In the genomic region with DNA sequence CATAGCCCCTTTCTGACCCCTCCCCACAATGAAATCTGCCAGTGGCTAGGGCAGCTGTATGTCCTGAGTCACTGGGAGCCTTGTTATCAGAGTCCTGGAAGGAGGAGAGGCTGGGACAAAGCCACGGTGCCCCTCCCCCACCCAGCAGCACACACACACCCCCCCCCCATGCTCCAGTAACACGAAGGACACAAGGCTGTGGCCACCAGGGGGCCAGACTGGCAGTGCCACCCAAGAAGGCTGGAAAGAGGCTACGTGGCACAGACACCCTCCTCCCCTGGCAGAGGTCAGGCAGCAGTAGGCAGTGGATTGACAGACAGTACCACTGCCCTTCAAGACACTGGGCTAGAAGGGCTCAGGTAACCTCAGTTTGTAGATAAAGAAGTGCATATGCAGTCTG, we compare ENCODE assay signal across 8 mouse cellular contexts. TPM values are rescaled to one million over a fixed set of nuclear protein-coding genes. Genes with fewer than 3 reads are reported as not detected.
DNase-seq lines count a peak whose midpoint lies in the region; ATAC-seq lines count a peak whose summit lies in the region.

No protein-coding gene starts in this region.

- H3K4me2 ChIP-seq in hindbrain, embryonic 11.5 days (replicated peaks; ENCODE audit: low read depth, low read length): no peak overlapping the region
- no peak overlapping the region for H3K4me2 ChIP-seq in hindbrain, embryonic 14.5 days (replicated peaks)
- H3K4me2 ChIP-seq in embryonic facial prominence, embryonic 14.5 days (ENCODE audit: low read depth, low read length): no peak overlapping the region

- DNase-seq in hindbrain, embryonic 11.5 days (ENCODE audit: low spot score): peak; percentile 50
- no peak for DNase-seq in hindbrain, embryonic 14.5 days (ENCODE audit: low spot score)
- peak; percentile 39 for DNase-seq in thymus, postnatal 14 days
- no peak for DNase-seq in thymus, postnatal 25 days
- DNase-seq in embryonic facial prominence, embryonic 14.5 days (ENCODE audit: low spot score): no peak
- DNase-seq in lung, postnatal 14 days: peak; percentile 62
- DNase-seq in spleen, postnatal 4 days (ENCODE audit: low spot score in 2 of 2): no peak
- no peak for DNase-seq in frontal cortex, postnatal 36 days (ENCODE audit: low spot score in 2 of 2)

- H3K9ac ChIP-seq in hindbrain, embryonic 11.5 days (ENCODE audit: low read depth, low read length): no peak overlapping the region
- no peak overlapping the region for H3K9ac ChIP-seq in hindbrain, embryonic 14.5 days
- no peak overlapping the region for H3K9ac ChIP-seq in embryonic facial prominence, embryonic 14.5 days (ENCODE audit: low read depth, low read length)

- no peaks in the 10 kb centered on the region for H3K27me3 ChIP-seq in hindbrain, embryonic 11.5 days (ENCODE audit: control insufficient read depth, insufficient read depth, low read length)
- H3K27me3 ChIP-seq in hindbrain, embryonic 14.5 days (ENCODE audit: control insufficient read depth, insufficient read depth, low read length): peaks cover 4% of the 10 kb centered on the region; the same call in 1 of the 2 replicates
- H3K27me3 ChIP-seq in embryonic facial prominence, embryonic 14.5 days (replicated peaks; ENCODE audit: control insufficient read depth, insufficient read depth, low read length): no peaks in the 10 kb centered on the region

- H3K4me1 ChIP-seq in hindbrain, embryonic 11.5 days (replicated peaks; ENCODE audit: control insufficient read depth, insufficient read depth, low read length): peaks cover 3% of the 10 kb centered on the region; the same call in 1 of the 2 replicates
- H3K4me1 ChIP-seq in hindbrain, embryonic 14.5 days (replicated peaks; ENCODE audit: control insufficient read depth, insufficient read depth, low read length): peaks cover 9% of the 10 kb centered on the region; the same call in 1 of the 2 replicates
- no peaks in the 10 kb centered on the region for H3K4me1 ChIP-seq in embryonic facial prominence, embryonic 14.5 days (ENCODE audit: control insufficient read depth, insufficient read depth, low read length)

- no peak for ATAC-seq in hindbrain, embryonic 11.5 days (ENCODE audit: low FRiP score)
- no peak for ATAC-seq in hindbrain, embryonic 14.5 days (ENCODE audit: low FRiP score)
- ATAC-seq in embryonic facial prominence, embryonic 14.5 days (ENCODE audit: low read depth): 0 out of 2 replicates have a peak, but pooled peaks have one; percentile 7

- 17% methylated on average over 3 of the region's 3 CpGs for WGBS in hindbrain, embryonic 11.5 days
- 5% methylated on average over 3 of the region's 3 CpGs for WGBS in hindbrain, embryonic 14.5 days
- WGBS in embryonic facial prominence, embryonic 14.5 days: 30% methylated on average over 3 of the region's 3 CpGs

- no peak overlapping the region for H3K27ac ChIP-seq in hindbrain, embryonic 11.5 days (ENCODE audit: low read depth, low read length)
- H3K27ac ChIP-seq in hindbrain, embryonic 14.5 days: no peak overlapping the region
- H3K27ac ChIP-seq in embryonic facial prominence, embryonic 14.5 days (replicated peaks; ENCODE audit: low read depth, low read length): no peak overlapping the region

- H3K4me3 ChIP-seq in hindbrain, embryonic 11.5 days (ENCODE audit: low read depth, low read length): no peak overlapping the region
- no peak overlapping the region for H3K4me3 ChIP-seq in hindbrain, embryonic 14.5 days (replicated peaks; ENCODE audit: low read length)
- H3K4me3 ChIP-seq in embryonic facial prominence, embryonic 14.5 days (ENCODE audit: low read depth, low read length): no peak overlapping the region

- H3K36me3 ChIP-seq in hindbrain, embryonic 11.5 days (ENCODE audit: control insufficient read depth, insufficient read depth, low read length): no peaks in the 10 kb centered on the region
- H3K36me3 ChIP-seq in hindbrain, embryonic 14.5 days (replicated peaks; ENCODE audit: control insufficient read depth, insufficient read depth): no peaks in the 10 kb centered on the region
- H3K36me3 ChIP-seq in embryonic facial prominence, embryonic 14.5 days (ENCODE audit: control insufficient read depth, insufficient read depth, low read length): peaks cover 23% of the 10 kb centered on the region

- no peaks in the 10 kb centered on the region for H3K9me3 ChIP-seq in hindbrain, embryonic 11.5 days (ENCODE audit: control insufficient read depth, low read length)
- no peaks in the 10 kb centered on the region for H3K9me3 ChIP-seq in hindbrain, embryonic 14.5 days (ENCODE audit: control insufficient read depth, low read length)
- H3K9me3 ChIP-seq in embryonic facial prominence, embryonic 14.5 days (ENCODE audit: control insufficient read depth, low read length): no peaks in the 10 kb centered on the region

RNA-seq across cellular contexts. Expression of a gene that starts 29.2 kb away (rescaled TPM):
- polyA plus RNA-seq in hindbrain, embryonic 11.5 days (2014; fragmentation: Nextera tagmentation; extraction: Ambion mirVana): 2.6 and 2.7 TPM in 2 replicates
- 5.5 and 6.8 TPM in 2 replicates for polyA plus RNA-seq in hindbrain, embryonic 14.5 days (2014; fragmentation: Nextera tagmentation; extraction: Ambion mirVana)
- polyA plus RNA-seq in embryonic facial prominence, embryonic 14.5 days (2014; fragmentation: Nextera tagmentation; extraction: Ambion mirVana): 34.8 and 35.1 TPM in 2 replicates

RNA-seq across cellular contexts. Expression of a gene that starts 29.5 kb away (rescaled TPM):
- polyA plus RNA-seq in hindbrain, embryonic 11.5 days (2014; fragmentation: Nextera tagmentation; extraction: Ambion mirVana): 0.36 and 0.37 TPM in 2 replicates
- polyA plus RNA-seq in hindbrain, embryonic 14.5 days (2014; fragmentation: Nextera tagmentation; extraction: Ambion mirVana): not detected in 2 replicates
- 1.7 and 2.7 TPM in 2 replicates for polyA plus RNA-seq in embryonic facial prominence, embryonic 14.5 days (2014; fragmentation: Nextera tagmentation; extraction: Ambion mirVana)

RNA-seq across cellular contexts. Expression of a gene that starts 34.2 kb away (rescaled TPM):
- polyA plus RNA-seq in hindbrain, embryonic 11.5 days (2014; fragmentation: Nextera tagmentation; extraction: Ambion mirVana): 3.3 and 3.8 TPM in 2 replicates
- polyA plus RNA-seq in hindbrain, embryonic 14.5 days (2014; fragmentation: Nextera tagmentation; extraction: Ambion mirVana): 2.1 and 2.4 TPM in 2 replicates
- polyA plus RNA-seq in embryonic facial prominence, embryonic 14.5 days (2014; fragmentation: Nextera tagmentation; extraction: Ambion mirVana): 7.8 and 8.2 TPM in 2 replicates

RNA-seq across cellular contexts. Expression of a gene that starts 43.3 kb away (rescaled TPM):
- 66.0 and 70.2 TPM in 2 replicates for polyA plus RNA-seq in hindbrain, embryonic 11.5 days (2014; fragmentation: Nextera tagmentation; extraction: Ambion mirVana)
- polyA plus RNA-seq in hindbrain, embryonic 14.5 days (2014; fragmentation: Nextera tagmentation; extraction: Ambion mirVana): 73.4 and 78.1 TPM in 2 replicates
- 78.0 and 81.0 TPM in 2 replicates for polyA plus RNA-seq in embryonic facial prominence, embryonic 14.5 days (2014; fragmentation: Nextera tagmentation; extraction: Ambion mirVana)

RNA-seq across cellular contexts. Expression of a gene that starts 56.7 kb away (rescaled TPM):
- polyA plus RNA-seq in hindbrain, embryonic 11.5 days (2014; fragmentation: Nextera tagmentation; extraction: Ambion mirVana): 26.4 and 30.3 TPM in 2 replicates
- polyA plus RNA-seq in hindbrain, embryonic 14.5 days (2014; fragmentation: Nextera tagmentation; extraction: Ambion mirVana): 23.4 and 26.0 TPM in 2 replicates
- polyA plus RNA-seq in embryonic facial prominence, embryonic 14.5 days (2014; fragmentation: Nextera tagmentation; extraction: Ambion mirVana): 22.2 and 23.6 TPM in 2 replicates

Comparison
In these comparisons a context has a peak if more than half of its experiments do, and no peak if none do; other contexts are left out.
1. DNase-seq: peak in hindbrain, embryonic 11.5 days (single experiment), thymus, postnatal 14 days (single experiment) and lung, postnatal 14 days (single experiment); none in hindbrain, embryonic 14.5 days (single experiment), thymus, postnatal 25 days (single experiment), embryonic facial prominence, embryonic 14.5 days (single experiment), spleen, postnatal 4 days (0 of 2) and frontal cortex, postnatal 36 days (0 of 2).